Mouse (Mus musculus) MEL (cell line): ENCODE data around the gene Krtcap3. TPM values are rescaled to one million over a fixed set of nuclear protein-coding genes. Genes with fewer than 3 reads are reported as not detected.

Experiments
- DNase-seq: peaks from one replicate; pipeline ENCODE4 v3.0.0; 2011; ENCODE audit warnings: low read depth, low spot score
- H3K27ac ChIP-seq: 2 replicates; pipeline ENCODE4 v1.5.1; 2012; ENCODE audit warnings: low read depth, mild to moderate bottlenecking, control low read depth, low read length, moderate library complexity; ENCODE audit not compliant: control insufficient read depth
- H3K27me3 ChIP-seq, 2 experiments: fragments of 150-350 bp in 1 of 2; sonication (generic) in 1 of 2; 2 replicates each; pipeline ENCODE4 v1.6.1; 2012; ENCODE audit warnings: low read length in 2 of 2, mild to moderate bottlenecking in 2 of 2, improper control_type of control experiment in 1 of 2, moderate library complexity in 1 of 2; ENCODE audit not compliant: insufficient read depth in 2 of 2, control insufficient read depth in 1 of 2
- H3K36me3 ChIP-seq, 2 experiments: 2 replicates each; pipeline ENCODE4 v1.6.1; 2012 to 2014; ENCODE audit warnings: low read length in 2 of 2, improper control_type of control experiment in 1 of 2, inconsistent platforms in 1 of 2, mild to moderate bottlenecking in 1 of 2; ENCODE audit not compliant: insufficient read depth in 2 of 2, control insufficient read depth in 1 of 2
- H3K4me1 ChIP-seq, 2 experiments: fragments of 150-350 bp in 1 of 2; sonication (generic) in 1 of 2; 2 replicates each; pipeline ENCODE4 v1.6.1; 2012; ENCODE audit warnings: low read length in 2 of 2, improper control_type of control experiment in 1 of 2, mild to moderate bottlenecking in 1 of 2; ENCODE audit not compliant: insufficient read depth in 2 of 2, control insufficient read depth in 1 of 2
- H3K4me3 ChIP-seq, 2 experiments: fragments of 150-350 bp in 1 of 2; sonication (generic) in 1 of 2; 2 replicates each; pipeline ENCODE4 v1.5.1; 2012; ENCODE audit warnings: low read depth in 2 of 2, low read length in 2 of 2, mild to moderate bottlenecking in 2 of 2, moderate library complexity in 2 of 2, control low read depth in 1 of 2, improper control_type of control experiment in 1 of 2; ENCODE audit not compliant: control insufficient read depth in 1 of 2, insufficient read depth in 1 of 2
- H3K79me2 ChIP-seq: 2 replicates; pipeline ENCODE4 v1.6.1; 2012; ENCODE audit warnings: mild to moderate bottlenecking, low read length, moderate library complexity; ENCODE audit not compliant: control insufficient read depth, poor library complexity, insufficient read depth
- H3K9ac ChIP-seq: 2 replicates; pipeline ENCODE4 v1.6.1; 2012; ENCODE audit warnings: low read depth, mild to moderate bottlenecking, control low read depth, low read length, moderate library complexity; ENCODE audit not compliant: control insufficient read depth, poor library complexity, severe bottlenecking
- H3K9me3 ChIP-seq: fragments of 150-350 bp; sonication (generic); replicated peaks from 2 replicates; pipeline ENCODE4 v1.6.1; 2012; ENCODE audit warnings: mild to moderate bottlenecking, low read length, improper control_type of control experiment, moderate library complexity; ENCODE audit not compliant: insufficient read depth
- BHLHE40 ChIP-seq: IDR thresholded peaks from 2 replicates; pipeline ENCODE4 v1.6.1; 2012; ENCODE audit warnings: low read depth, mild to moderate bottlenecking, inconsistent platforms, low read length, improper control_type of control experiment, borderline replicate concordance
- CHD1 ChIP-seq: IDR thresholded peaks from 2 replicates; pipeline ENCODE4 v1.6.1; 2012; ENCODE audit warnings: low read depth, mild to moderate bottlenecking, inconsistent platforms, low read length, improper control_type of control experiment
- CTCF ChIP-seq, 3 experiments: IDR thresholded peaks in 2 of 3; conservative IDR thresholded peaks in 1 of 3; 2 replicates each; pipeline ENCODE4 v1.5.1; 2011 to 2012; ENCODE audit warnings: low read length in 3 of 3, low read depth in 2 of 3, mild to moderate bottlenecking in 2 of 3, improper control_type of control experiment in 1 of 3, inconsistent platforms in 1 of 3, mixed read lengths in 1 of 3, moderate library complexity in 1 of 3; ENCODE audit not compliant: control insufficient read depth in 1 of 3, insufficient read depth in 1 of 3, poor library complexity in 1 of 3, severe bottlenecking in 1 of 3
- E2F4 ChIP-seq: IDR thresholded peaks from 2 replicates; pipeline ENCODE4 v1.6.1; 2011; ENCODE audit warnings: low read depth, low read length, improper control_type of control experiment, borderline replicate concordance
- ELF1 ChIP-seq: IDR thresholded peaks from 2 replicates; pipeline ENCODE4 v1.6.1; 2014; ENCODE audit warnings: low read depth, mild to moderate bottlenecking, inconsistent platforms, low read length, improper control_type of control experiment, moderate library complexity
- ETS1 ChIP-seq: IDR thresholded peaks from 2 replicates; pipeline ENCODE4 v1.6.1; 2012; ENCODE audit warnings: low read depth, mild to moderate bottlenecking, inconsistent platforms, low read length, improper control_type of control experiment, moderate library complexity
- GABPA ChIP-seq: IDR thresholded peaks from 2 replicates; pipeline ENCODE4 v1.6.1; 2012; ENCODE audit warnings: low read depth, mild to moderate bottlenecking, inconsistent platforms, low read length, improper control_type of control experiment, moderate library complexity
- GATA1 ChIP-seq: IDR thresholded peaks from 2 replicates; pipeline ENCODE4 v1.6.1; 2011; ENCODE audit warnings: low read depth, low read length, improper control_type of control experiment
- KAT2A ChIP-seq: conservative IDR thresholded peaks from 2 replicates; pipeline ENCODE4 v1.6.1; 2012; ENCODE audit warnings: low read depth, low read length, improper control_type of control experiment, inconsistent platforms
- MAFK ChIP-seq: IDR thresholded peaks from 2 replicates; pipeline ENCODE4 v1.6.1; 2011; ENCODE audit warnings: low read depth, mild to moderate bottlenecking, low read length, improper control_type of control experiment, borderline replicate concordance
- MAX ChIP-seq: IDR thresholded peaks from 2 replicates; pipeline ENCODE4 v1.6.1; 2011; ENCODE audit warnings: low read length, improper control_type of control experiment
- MAZ ChIP-seq: IDR thresholded peaks from 2 replicates; pipeline ENCODE4 v1.6.1; 2012; ENCODE audit warnings: low read depth, mild to moderate bottlenecking, inconsistent platforms, low read length, improper control_type of control experiment
- MXI1 ChIP-seq: IDR thresholded peaks from 2 replicates; pipeline ENCODE4 v1.6.1; 2011; ENCODE audit warnings: mild to moderate bottlenecking, low read depth, low read length, improper control_type of control experiment
- MYC ChIP-seq: IDR thresholded peaks from 2 replicates; pipeline ENCODE4 v1.6.1; 2011; ENCODE audit warnings: low read depth, mild to moderate bottlenecking, low read length, improper control_type of control experiment, moderate library complexity
- NELFE ChIP-seq: IDR thresholded peaks from 2 replicates; pipeline ENCODE4 v1.6.1; 2011; ENCODE audit warnings: low read depth, low read length, improper control_type of control experiment
- NRF1 ChIP-seq: IDR thresholded peaks from 2 replicates; pipeline ENCODE4 v1.6.1; 2014; ENCODE audit warnings: low read depth, mild to moderate bottlenecking, inconsistent platforms, low read length, improper control_type of control experiment, moderate library complexity; ENCODE audit not compliant: poor library complexity, insufficient read depth, severe bottlenecking
- POLR2A ChIP-seq, 2 experiments: IDR thresholded peaks; 2 replicates each; pipeline ENCODE4 v1.6.1; 2011 to 2012; ENCODE audit warnings: low read length in 2 of 2, mild to moderate bottlenecking in 2 of 2, control low read depth in 1 of 2, improper control_type of control experiment in 1 of 2, low read depth in 1 of 2, moderate library complexity in 1 of 2; ENCODE audit not compliant: control insufficient read depth in 1 of 2, insufficient read depth in 1 of 2, poor library complexity in 1 of 2
- POLR2AphosphoS2 ChIP-seq: IDR thresholded peaks from 2 replicates; pipeline ENCODE4 v1.6.1; 2011; ENCODE audit warnings: low read length, improper control_type of control experiment
- POLR2AphosphoS5 ChIP-seq: IDR thresholded peaks from 2 replicates; pipeline ENCODE4 v1.6.1; 2012; ENCODE audit warnings: low read depth, borderline replicate concordance, mild to moderate bottlenecking, inconsistent platforms, low read length, moderate library complexity, mixed read lengths
- RAD21 ChIP-seq: IDR thresholded peaks from 2 replicates; pipeline ENCODE4 v1.6.1; 2011; ENCODE audit warnings: mild to moderate bottlenecking, low read depth, low read length, improper control_type of control experiment
- RCOR1 ChIP-seq: IDR thresholded peaks from 2 replicates; pipeline ENCODE4 v1.6.1; 2012; ENCODE audit warnings: low read depth, mild to moderate bottlenecking, inconsistent platforms, low read length, improper control_type of control experiment
- SIN3A ChIP-seq: IDR thresholded peaks from 2 replicates; pipeline ENCODE4 v1.6.1; 2012; ENCODE audit warnings: low read length, improper control_type of control experiment, inconsistent platforms
- TAL1 ChIP-seq: IDR thresholded peaks from 2 replicates; pipeline ENCODE4 v1.6.1; 2012; ENCODE audit warnings: mild to moderate bottlenecking, inconsistent platforms, low read length, moderate library complexity, mixed read lengths
- TBP ChIP-seq: IDR thresholded peaks from 2 replicates; pipeline ENCODE4 v1.8.0; 2011; ENCODE audit warnings: low read depth, low read length, improper control_type of control experiment
- TCF12 ChIP-seq: IDR thresholded peaks from 2 replicates; pipeline ENCODE4 v1.6.1; 2014; ENCODE audit warnings: low read depth, mild to moderate bottlenecking, inconsistent platforms, low read length, improper control_type of control experiment, moderate library complexity
- UBTF ChIP-seq: IDR thresholded peaks from 2 replicates; pipeline ENCODE4 v1.6.1; 2012; ENCODE audit warnings: low read depth, mild to moderate bottlenecking, inconsistent platforms, low read length, improper control_type of control experiment, moderate library complexity, borderline replicate concordance; ENCODE audit not compliant: insufficient read depth
- USF1 ChIP-seq: IDR thresholded peaks from 2 replicates; pipeline ENCODE4 v1.6.1; 2014; ENCODE audit warnings: low read depth, mild to moderate bottlenecking, inconsistent platforms, low read length, improper control_type of control experiment, moderate library complexity
- USF2 ChIP-seq, 2 experiments: IDR thresholded peaks; 2 replicates each; pipeline ENCODE4 v1.6.1; 2011 to 2012; ENCODE audit warnings: improper control_type of control experiment in 2 of 2, low read length in 2 of 2, borderline replicate concordance in 1 of 2, inconsistent platforms in 1 of 2, low read depth in 1 of 2, mild to moderate bottlenecking in 1 of 2; ENCODE audit not compliant: insufficient read depth in 1 of 2
- ZC3H11A ChIP-seq: IDR thresholded peaks from 2 replicates; pipeline ENCODE4 v1.6.1; 2012; ENCODE audit warnings: low read depth, mild to moderate bottlenecking, inconsistent platforms, low read length, improper control_type of control experiment
- ZMIZ1 ChIP-seq: IDR thresholded peaks from 2 replicates; pipeline ENCODE4 v1.6.1; 2012; ENCODE audit warnings: low read depth, mild to moderate bottlenecking, inconsistent platforms, low read length, improper control_type of control experiment, moderate library complexity
- ZNF384 ChIP-seq: IDR thresholded peaks from 2 replicates; pipeline ENCODE4 v1.6.1; 2012; ENCODE audit warnings: low read depth, mild to moderate bottlenecking, inconsistent platforms, low read length, improper control_type of control experiment
- polyA plus RNA-seq, 2 experiments: library from polyadenylated mRNA; stranded (reverse) in 1 of 2; unstranded in 1 of 2; fragments of >175 nt in 1 of 2; fragments of >200 nt in 1 of 2; gene quantifications; 2 replicates each; pipeline versions ENCODE4 v1.2.1 to v1.2.4; 2012; ENCODE audit warnings: low replicate concordance in 2 of 2, low read depth in 1 of 2; ENCODE audit not compliant: insufficient read length in 2 of 2, insufficient read depth in 1 of 2, missing spikeins in 1 of 2
- total RNA-seq: library from RNA; depleted of rRNA; stranded (reverse); fragments of 300-350 nt; gene quantifications from 2 replicates; pipeline ENCODE4 v1.2.3, GENCODE M21; 2012

Krtcap3 gene
- total and polyA plus RNA-seq, 3 experiments: 1.2 to 3.3 TPM; not detected in 1

DNA sequence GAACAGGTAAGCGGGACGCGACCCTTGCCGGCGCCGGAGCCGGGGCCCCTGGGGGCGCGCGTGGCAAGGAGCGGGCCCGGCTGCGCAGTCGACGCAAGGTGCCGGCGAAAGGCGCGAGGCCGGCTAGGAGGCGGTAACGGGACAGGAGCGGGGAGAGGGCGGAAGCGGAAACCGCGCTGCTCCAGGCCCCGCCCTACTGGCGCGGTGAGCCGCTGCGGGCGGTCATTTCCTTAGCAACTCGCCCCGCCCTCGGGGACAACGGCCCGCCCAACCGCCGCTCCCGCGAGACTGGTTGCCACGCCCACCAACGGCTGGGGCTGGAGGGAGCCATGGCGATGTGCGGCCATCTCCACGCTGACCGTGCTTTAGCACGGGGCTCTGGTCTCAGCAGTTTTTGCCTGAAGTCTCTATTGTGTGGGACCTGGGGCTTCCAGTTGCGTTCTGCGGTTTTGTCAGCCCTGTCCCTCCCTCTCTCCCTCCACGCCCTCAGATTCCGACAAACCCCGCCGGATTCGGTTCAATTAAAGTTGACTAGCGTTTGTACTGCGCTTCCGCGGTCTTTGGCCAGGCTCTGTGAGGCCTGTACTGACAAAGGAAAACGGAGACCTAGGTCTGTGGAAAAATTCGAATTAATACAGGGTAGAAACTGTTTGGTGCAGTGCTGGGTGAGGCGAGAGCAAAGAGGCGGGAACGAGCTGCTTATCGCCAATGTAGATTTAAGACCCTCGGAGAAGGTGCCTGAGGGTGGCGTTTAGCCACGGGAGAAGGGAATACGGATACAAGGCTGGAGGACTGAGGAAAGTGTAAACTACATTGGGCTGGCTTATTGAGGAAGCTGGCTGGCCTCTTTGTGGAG lies 30.8 kb upstream of the Krtcap3 start, which contains the start of gene Ppm1g (continued):
- TF ChIP-seq ETS1: peak; percentile 37; the same call in 1 of the 2 replicates
- peak; percentile 99 for TF ChIP-seq POLR2AphosphoS2
- TF ChIP-seq GABPA: no peak
- TF ChIP-seq KAT2A: peak; percentile 58; the same call in 1 of the 2 replicates

DNA sequence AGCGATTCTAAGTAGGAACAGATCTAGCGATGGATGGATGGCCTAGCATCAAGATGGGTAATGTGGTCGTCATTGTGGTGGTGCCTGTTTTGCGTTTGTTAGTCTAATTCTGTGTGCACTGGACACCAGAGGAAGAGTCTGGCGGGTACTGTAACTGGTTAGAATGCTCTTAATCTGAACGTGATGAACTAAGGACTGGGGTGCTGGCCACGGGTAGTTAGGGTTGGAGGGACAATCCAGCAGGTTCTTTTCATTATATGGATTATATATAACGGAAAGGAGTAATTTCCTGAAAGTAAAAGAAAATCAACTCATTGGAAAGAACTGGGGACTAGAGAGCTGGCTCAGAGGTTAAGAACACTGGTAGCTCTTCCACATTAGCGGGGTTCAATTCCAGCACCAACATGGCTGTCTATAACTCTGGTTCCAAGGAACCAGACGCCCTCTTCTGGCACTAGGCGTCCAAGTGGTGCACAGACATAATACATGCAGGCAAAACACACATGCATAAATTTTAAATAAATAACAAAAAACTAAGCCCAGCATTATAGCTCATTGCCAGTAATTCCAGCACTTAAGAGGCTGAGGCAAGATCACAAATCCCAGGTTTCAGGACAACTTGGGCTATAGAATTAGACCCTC lies 30.1 kb upstream of the Krtcap3 start:
- Histone ChIP-seq H3K27ac (peak overlapping the region; percentile 84), H3K27me3 (no peaks in the 10 kb centered on the region), H3K4me3 (peak overlapping the region; percentile 57 to 72), H3K79me2 (peaks cover 40% of the 10 kb centered on the region), H3K4me1 (peaks cover 8 to 11% of the 10 kb centered on the region in 2 experiments), H3K9ac (peak overlapping the region; percentile 84), H3K9me3 (no peaks in the 10 kb centered on the region), H3K36me3 (peaks cover 8 to 25% of the 10 kb centered on the region in 2 experiments)
- peak; percentile 94 for DNase-seq
- TF ChIP-seq POLR2A (IDR thresholded peaks at IDR 0.05; ENCODE audit: control insufficient read depth in 1 of 2, insufficient read depth in 1 of 2, low read depth in 1 of 2, low read length in 2 of 2, poor library complexity in 1 of 2) (0 out of 4 replicates have a peak, but pooled peaks of 1 of the 2 experiments have one; percentile 2), E2F4 (no peak), KAT2A (no peak), GATA1 (no peak), CTCF (IDR thresholded peaks at IDR 0.05 in 2 of 3, conservative IDR thresholded peaks at IDR 0.05 in 1 of 3; ENCODE audit: control insufficient read depth in 1 of 3, insufficient read depth in 1 of 3, low read depth in 2 of 3, low read length in 3 of 3, poor library complexity in 1 of 3, severe bottlenecking in 1 of 3) (peak; percentile 75 to 90 (median 85)), ETS1 (peak; percentile 42; the same call in 1 of the 2 replicates), TBP (peak; percentile 76), MXI1 (peak; percentile 76), CHD1 (no peak), RAD21 (peak; percentile 71), NELFE (no peak), MAX (peak; percentile 52; the same call in 1 of the 2 replicates), TAL1 (no peak), TCF12 (no peak; the same call in 1 of the 2 replicates), MAZ (0 out of 2 replicates have a peak, but pooled peaks have one; percentile 28), ELF1 (no peak), MYC (peak; percentile 90), USF1 (no peak), NRF1 (no peak), MAFK (no peak), ZNF384 (peak; percentile 68), USF2 (IDR thresholded peaks at IDR 0.05; ENCODE audit: borderline replicate concordance in 1 of 2, insufficient read depth in 1 of 2, low read depth in 1 of 2, low read length in 2 of 2) (no peak), GABPA (no peak), UBTF (0 out of 2 replicates have a peak, but pooled peaks have one; percentile 17), SIN3A (peak; percentile 89), BHLHE40 (no peak), POLR2AphosphoS2 (no peak), ZC3H11A (peak; percentile 72), POLR2AphosphoS5 (no peak; the same call in 1 of the 2 replicates), RCOR1 (no peak), ZMIZ1 (no peak)
